Mouse (Mus musculus): ENCODE data around the gene Tmem82.

The Tmem82 gene

GRCm38 (mm10) chr4:141618565-141619243 lies at the start of gene Tmem82:
Gene Tmem82 (minus strand): TSS chr4:141618633.
- peak; percentile 78 for DNase-seq (ENCODE audit: low read depth, low spot score)

GRCm38 (mm10) chr4:141664799-141665198 lies 46.4 kb upstream of the Tmem82 start, which contains the start of gene Plekhm2:
Gene Plekhm2 (minus strand): TSS chr4:141664899.
- DNase-seq (ENCODE audit: low read depth, low spot score), result no peak

GRCm38 (mm10) chr4:141664011-141664745 lies 45.7 kb upstream of the Tmem82 start:
- peak; percentile 77 for DNase-seq (ENCODE audit: low read depth, low spot score)

GRCm38 (mm10) chr4:141663122-141663931 lies 44.9 kb upstream of the Tmem82 start:
- DNase-seq (ENCODE audit: low read depth, low spot score), result peak; percentile 23

- no peak for DNase-seq (ENCODE audit: low read depth, low spot score)
These were observed 42.5 kb upstream of the Tmem82 start for GRCm38 (mm10) chr4:141660884-141661283.

GRCm38 (mm10) chr4:141659739-141660138 lies 41.3 kb upstream of the Tmem82 start:
- no peak for DNase-seq (ENCODE audit: low read depth, low spot score)

GRCm38 (mm10) chr4:141658846-141659484 lies 40.5 kb upstream of the Tmem82 start:
- no peak for DNase-seq (ENCODE audit: low read depth, low spot score)

- DNase-seq (ENCODE audit: low read depth, low spot score), result no peak
These were observed 38.5 kb upstream of the Tmem82 start for GRCm38 (mm10) chr4:141656932-141657331.

- no peak for DNase-seq (ENCODE audit: low read depth, low spot score)
These were observed 37.6 kb upstream of the Tmem82 start for GRCm38 (mm10) chr4:141655908-141656608.

GRCm38 (mm10) chr4:141654509-141654908 lies 36.1 kb upstream of the Tmem82 start:
- no peak for DNase-seq (ENCODE audit: low read depth, low spot score)

GRCm38 (mm10) chr4:141653813-141654212 lies 35.4 kb upstream of the Tmem82 start:
- DNase-seq (ENCODE audit: low read depth, low spot score), result no peak

- DNase-seq (ENCODE audit: low read depth, low spot score), result no peak
These were observed 34.6 kb upstream of the Tmem82 start for GRCm38 (mm10) chr4:141653044-141653443.

GRCm38 (mm10) chr4:141651944-141652343 lies 33.5 kb upstream of the Tmem82 start:
- no peak for DNase-seq (ENCODE audit: low read depth, low spot score)

- DNase-seq (ENCODE audit: low read depth, low spot score), result no peak
These were observed 32.9 kb upstream of the Tmem82 start for GRCm38 (mm10) chr4:141651286-141651685.

GRCm38 (mm10) chr4:141649244-141649643 lies 30.8 kb upstream of the Tmem82 start:
- DNase-seq (ENCODE audit: low read depth, low spot score), result no peak

- DNase-seq (ENCODE audit: low read depth, low spot score), result no peak
These were observed 29.8 kb upstream of the Tmem82 start for GRCm38 (mm10) chr4:141648262-141648661.

- DNase-seq (ENCODE audit: low read depth, low spot score), result no peak
These were observed 28.8 kb upstream of the Tmem82 start for GRCm38 (mm10) chr4:141647187-141647586.

- DNase-seq (ENCODE audit: low read depth, low spot score), result no peak
These were observed 27.6 kb upstream of the Tmem82 start for GRCm38 (mm10) chr4:141645988-141646387.

GRCm38 (mm10) chr4:141643118-141643855 lies 24.9 kb upstream of the Tmem82 start:
- no peak for DNase-seq (ENCODE audit: low read depth, low spot score)

Measured in CD4-positive helper T cell, adult 2 months (primary cell).